Mouse (Mus musculus): ENCODE results near the gene Mfsd13b. TPM values are rescaled to one million over a fixed set of nuclear protein-coding genes. Genes with fewer than 3 reads are reported as not detected.

Gene Mfsd13b
- polyA plus RNA-seq, 1 experiment from 2014 or later = not detected

GRCm38 (mm10) chr7:121047624-121048023, 65.3 kb downstream of the Mfsd13b start:
- no peak overlapping the region for H3K27ac ChIP-seq (ENCODE audit: low read length)
- no peak for ATAC-seq
- no peaks in the 10 kb centered on the region for H3K4me1 ChIP-seq (replicated peaks; ENCODE audit: control insufficient read depth, insufficient read depth, low read length)
- H3K36me3 ChIP-seq (ENCODE audit: control insufficient read depth, insufficient read depth) = no peaks in the 10 kb centered on the region; the same call in 1 of the 2 replicates
- H3K9ac ChIP-seq (replicated peaks; ENCODE audit: low read depth, low read length) = no peak overlapping the region
- no peaks in the 10 kb centered on the region for H3K27me3 ChIP-seq (replicated peaks; ENCODE audit: control insufficient read depth, insufficient read depth, low read length)
- 100% methylated on average over 2 of the region's 2 CpGs for WGBS
- no peak overlapping the region for H3K4me3 ChIP-seq (replicated peaks; ENCODE audit: low read length)
- no peak overlapping the region for H3K4me2 ChIP-seq (ENCODE audit: low read length)
- no peaks in the 10 kb centered on the region for H3K9me3 ChIP-seq (ENCODE audit: control insufficient read depth, low read length)

GRCm38 (mm10) chr7:121053071-121053470, 70.8 kb downstream of the Mfsd13b start:
- Histone ChIP-seq H3K27ac (ENCODE audit: low read length) (no peak overlapping the region), H3K36me3 (ENCODE audit: control insufficient read depth, insufficient read depth) (peaks cover 4% of the 10 kb centered on the region), H3K4me2 (ENCODE audit: low read length) (no peak overlapping the region), H3K9ac (replicated peaks; ENCODE audit: low read depth, low read length) (no peak overlapping the region), H3K27me3 (replicated peaks; ENCODE audit: control insufficient read depth, insufficient read depth, low read length) (no peaks in the 10 kb centered on the region), H3K9me3 (ENCODE audit: control insufficient read depth, low read length) (no peaks in the 10 kb centered on the region), H3K4me3 (replicated peaks; ENCODE audit: low read length) (no peak overlapping the region), H3K4me1 (replicated peaks; ENCODE audit: control insufficient read depth, insufficient read depth, low read length) (no peaks in the 10 kb centered on the region)
- WGBS = 87% methylated on average over 4 of the region's 4 CpGs
- no peak for ATAC-seq

DNA sequence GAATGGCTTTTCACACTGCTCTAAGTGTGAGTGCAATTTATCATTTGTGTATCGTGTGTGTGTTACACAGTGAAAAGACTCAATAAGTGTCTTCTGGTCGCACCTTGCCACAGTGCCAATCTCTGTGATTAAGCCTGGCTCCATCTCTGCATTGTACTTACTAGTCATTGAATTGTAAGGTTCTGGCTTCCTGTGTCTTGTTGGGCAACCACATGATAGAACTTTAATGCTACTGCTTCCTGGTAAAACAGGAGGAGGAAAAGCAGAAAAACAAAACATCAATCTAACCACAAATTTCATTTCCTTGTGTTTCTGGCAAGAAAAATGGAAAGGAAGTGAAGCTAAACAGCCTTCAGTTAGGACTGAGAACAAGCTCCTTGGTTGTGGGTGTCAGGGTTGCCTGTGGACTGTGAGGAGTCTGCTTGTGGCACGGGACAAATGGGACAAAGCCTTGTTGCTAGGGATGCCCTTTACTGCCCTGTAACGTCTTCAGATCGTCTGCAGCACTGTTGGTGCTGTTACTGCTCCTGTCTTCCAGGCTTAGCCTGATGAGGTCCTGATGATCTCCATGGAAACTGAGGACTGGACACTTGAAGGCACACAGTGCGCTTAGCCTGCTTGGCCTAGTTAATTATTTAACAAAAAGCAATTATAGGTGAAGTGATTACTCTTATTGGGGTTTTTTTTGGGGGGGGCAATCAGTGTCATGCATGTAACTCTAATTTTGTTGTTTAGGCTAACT, 77.3 kb downstream of the Mfsd13b start:
- ATAC-seq = no peak
- Histone ChIP-seq H3K4me2 (ENCODE audit: low read length) (no peak overlapping the region), H3K27ac (ENCODE audit: low read length) (no peak overlapping the region), H3K9ac (replicated peaks; ENCODE audit: low read depth, low read length) (no peak overlapping the region), H3K36me3 (ENCODE audit: control insufficient read depth, insufficient read depth) (peaks cover 12% of the 10 kb centered on the region), H3K4me1 (replicated peaks; ENCODE audit: control insufficient read depth, insufficient read depth, low read length) (peaks cover 4% of the 10 kb centered on the region), H3K9me3 (ENCODE audit: control insufficient read depth, low read length) (no peaks in the 10 kb centered on the region), H3K27me3 (replicated peaks; ENCODE audit: control insufficient read depth, insufficient read depth, low read length) (no peaks in the 10 kb centered on the region), H3K4me3 (replicated peaks; ENCODE audit: low read length) (no peak overlapping the region)
- 61% methylated on average over 6 of the region's 6 CpGs for WGBS

- no peaks in the 10 kb centered on the region for H3K27me3 ChIP-seq (replicated peaks; ENCODE audit: control insufficient read depth, insufficient read depth, low read length)
- H3K4me1 ChIP-seq (replicated peaks; ENCODE audit: control insufficient read depth, insufficient read depth, low read length) = peaks cover 4% of the 10 kb centered on the region
- ATAC-seq = no peak
- H3K9me3 ChIP-seq (ENCODE audit: control insufficient read depth, low read length) = no peaks in the 10 kb centered on the region
- WGBS = 63% methylated on average over 4 of the region's 4 CpGs
- no peak overlapping the region for H3K4me2 ChIP-seq (ENCODE audit: low read length)
- 0 out of 2 replicates have a peak, but pooled peaks cover under 1% of the 10 kb centered on the region for H3K36me3 ChIP-seq (ENCODE audit: control insufficient read depth, insufficient read depth)
- H3K4me3 ChIP-seq (replicated peaks; ENCODE audit: low read length) = no peak overlapping the region
- H3K9ac ChIP-seq (replicated peaks; ENCODE audit: low read depth, low read length) = no peak overlapping the region
- H3K27ac ChIP-seq (ENCODE audit: low read length) = no peak overlapping the region
These were observed 82.0 kb downstream of the Mfsd13b start for GRCm38 (mm10) chr7:121064309-121064708.

Other genes with a start within 250 kb of the Mfsd13b start
- 0.91 and 2.0 TPM in 2 replicates for gene Vwa3a, start 243.2 kb upstream of the Mfsd13b start, polyA plus RNA-seq (2015; fragmentation: Nextera tagmentation; extraction: Ambion mirVana)
- gene Gm5737, start 170.1 kb upstream of the Mfsd13b start, polyA plus RNA-seq (2015; fragmentation: Nextera tagmentation; extraction: Ambion mirVana) = not detected in 2 replicates
- gene Eef2k, start 139.7 kb upstream of the Mfsd13b start, polyA plus RNA-seq (2015; fragmentation: Nextera tagmentation; extraction: Ambion mirVana) = 38.9 and 40.3 TPM in 2 replicates
- 32.6 and 34.5 TPM in 2 replicates for gene Polr3e, start 64.8 kb upstream of the Mfsd13b start, polyA plus RNA-seq (2015; fragmentation: Nextera tagmentation; extraction: Ambion mirVana)
- gene Cdr2, start 197 bp upstream of the Mfsd13b start, polyA plus RNA-seq (2015; fragmentation: Nextera tagmentation; extraction: Ambion mirVana) = 8.8 and 9.0 TPM in 2 replicates
- 207 and 229 TPM in 2 replicates for gene Mettl9, start 51.9 kb downstream of the Mfsd13b start, polyA plus RNA-seq (2015; fragmentation: Nextera tagmentation; extraction: Ambion mirVana)
- 0.77 and 1.0 TPM in 2 replicates for gene Igsf6, start 92.1 kb downstream of the Mfsd13b start, polyA plus RNA-seq (2015; fragmentation: Nextera tagmentation; extraction: Ambion mirVana)
- gene Otoa, start 99.1 kb downstream of the Mfsd13b start, polyA plus RNA-seq (2015; fragmentation: Nextera tagmentation; extraction: Ambion mirVana) = not detected in 2 replicates